Mouse (Mus musculus): ENCODE results near the gene Ptprd.

- no peak for TF ChIP-seq POLR2A (IDR thresholded peaks at IDR 0.05; ENCODE audit: borderline replicate concordance, extremely low read depth, insufficient read depth, insufficient read length, poor library complexity, severe bottlenecking)
- no peak for TF ChIP-seq CTCF (IDR thresholded peaks at IDR 0.05; ENCODE audit: borderline replicate concordance, extremely low read depth, insufficient read depth, insufficient read length)
These were observed 598.6 kb downstream of the Ptprd start for GRCm38 (mm10) chr4:77613129-77613528.
